Mouse (Mus musculus): ENCODE data around the gene Olfr746. TPM values are rescaled to one million over a fixed set of nuclear protein-coding genes. Genes with fewer than 3 reads are reported as not detected.

The Olfr746 gene
- not detected for polyA plus RNA-seq (2014; fragmentation: Illumina TruSeq; extraction: RNeasy Lipid Tissue Mini Kit (QIAGEN cat#74804); ENCODE audit: low read depth, low replicate concordance)

DNA sequence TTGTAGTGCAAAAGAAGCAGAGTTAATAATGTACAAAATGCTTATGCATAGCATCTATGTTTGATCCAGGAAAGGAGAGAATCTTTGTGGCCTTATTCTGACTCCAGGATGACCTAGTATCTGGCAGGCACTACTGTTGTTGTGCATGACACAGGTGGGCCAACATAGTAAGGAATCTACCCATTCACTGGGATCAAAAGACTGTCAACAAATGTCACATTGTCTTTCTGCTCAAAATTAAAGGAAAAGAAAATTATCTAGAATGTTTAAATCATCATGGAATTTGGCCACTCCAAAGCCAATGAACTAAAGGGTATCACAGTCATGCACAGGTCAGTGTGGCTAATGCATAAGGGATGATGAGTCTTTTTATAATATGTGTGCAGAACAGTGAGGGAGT is at the start of gene Olfr746:
Gene Olfr746 (plus strand): TSS at position 301 of the 400 bp plus-strand sequence.

DNA sequence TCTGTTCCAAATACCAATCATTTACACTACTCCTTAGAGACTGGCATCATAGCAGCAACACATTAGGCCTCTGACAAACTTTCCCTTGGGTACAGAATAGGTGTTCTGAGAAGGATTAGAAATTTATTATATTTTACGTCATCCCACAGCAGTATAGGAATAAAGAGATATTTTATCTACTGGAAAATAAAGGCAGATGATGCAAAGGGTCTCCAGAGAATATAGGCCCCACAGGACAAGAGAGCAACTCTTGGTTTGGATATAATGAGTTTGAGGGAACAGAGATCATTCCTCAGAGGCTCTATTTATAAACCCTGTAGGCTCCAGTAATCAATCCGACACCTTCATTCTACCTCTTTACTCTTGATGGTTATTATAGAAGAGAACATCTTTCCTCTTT is 32.3 kb upstream of the Olfr746 start, which contains the start of gene Olfr744:
Gene Olfr744 (plus strand): TSS at position 301 of the 400 bp plus-strand sequence.

GRCm38 (mm10) chr14:50639088-50639487 is 7.8 kb upstream of the Olfr746 start, which contains the start of gene Olfr745:
Olfr745 (plus strand) TSS chr14:50639388.

DNA sequence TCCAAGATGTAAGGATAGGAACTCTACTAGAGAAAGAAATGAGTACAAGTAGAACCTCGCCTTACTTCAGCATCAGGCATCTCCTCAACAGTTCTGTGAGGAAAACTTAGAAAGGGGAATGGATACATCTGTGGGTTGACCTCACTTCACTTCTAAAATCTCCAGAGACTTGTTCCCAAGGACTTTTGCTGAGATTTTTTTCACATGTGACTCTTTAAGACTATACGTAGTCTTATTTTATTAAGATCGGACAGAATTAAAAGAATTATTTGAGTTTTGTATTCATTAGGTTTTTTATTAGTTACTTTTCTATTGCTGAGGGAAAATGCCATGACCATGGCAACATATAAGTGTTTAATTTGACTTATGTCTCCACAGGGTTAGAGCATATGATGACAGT is 46.2 kb downstream of the Olfr746 start, which contains the start of gene Olfr747:
Gene Olfr747 (minus strand): TSS at position 101 of the 400 bp plus-strand sequence.

Other genes starting within 250 kb of the Olfr746 start
- not detected for gene Olfr738, start 239.5 kb upstream of the Olfr746 start, polyA plus RNA-seq (2014; fragmentation: Illumina TruSeq; extraction: RNeasy Lipid Tissue Mini Kit (QIAGEN cat#74804); ENCODE audit: low read depth, low replicate concordance)
- not detected for gene Olfr739, start 228.5 kb upstream of the Olfr746 start, polyA plus RNA-seq (2014; fragmentation: Illumina TruSeq; extraction: RNeasy Lipid Tissue Mini Kit (QIAGEN cat#74804); ENCODE audit: low read depth, low replicate concordance)
- not detected for gene Olfr740, start 201.5 kb upstream of the Olfr746 start, polyA plus RNA-seq (2014; fragmentation: Illumina TruSeq; extraction: RNeasy Lipid Tissue Mini Kit (QIAGEN cat#74804); ENCODE audit: low read depth, low replicate concordance)
- not detected for gene Olfr741, start 174.3 kb upstream of the Olfr746 start, polyA plus RNA-seq (2014; fragmentation: Illumina TruSeq; extraction: RNeasy Lipid Tissue Mini Kit (QIAGEN cat#74804); ENCODE audit: low read depth, low replicate concordance)
- gene Olfr742, start 143.5 kb upstream of the Olfr746 start, polyA plus RNA-seq (2014; fragmentation: Illumina TruSeq; extraction: RNeasy Lipid Tissue Mini Kit (QIAGEN cat#74804); ENCODE audit: low read depth, low replicate concordance): 0.08 TPM
- gene Olfr743, start 125.2 kb upstream of the Olfr746 start, polyA plus RNA-seq (2014; fragmentation: Illumina TruSeq; extraction: RNeasy Lipid Tissue Mini Kit (QIAGEN cat#74804); ENCODE audit: low read depth, low replicate concordance): 0.15 TPM
- gene Olfr744, start 32.2 kb upstream of the Olfr746 start, polyA plus RNA-seq (2014; fragmentation: Illumina TruSeq; extraction: RNeasy Lipid Tissue Mini Kit (QIAGEN cat#74804); ENCODE audit: low read depth, low replicate concordance): not detected
- not detected for gene Olfr745, start 7.7 kb upstream of the Olfr746 start, polyA plus RNA-seq (2014; fragmentation: Illumina TruSeq; extraction: RNeasy Lipid Tissue Mini Kit (QIAGEN cat#74804); ENCODE audit: low read depth, low replicate concordance)
- gene Olfr747, start 46.1 kb downstream of the Olfr746 start, polyA plus RNA-seq (2014; fragmentation: Illumina TruSeq; extraction: RNeasy Lipid Tissue Mini Kit (QIAGEN cat#74804); ENCODE audit: low read depth, low replicate concordance): not detected
- not detected for gene Olfr748, start 60.3 kb downstream of the Olfr746 start, polyA plus RNA-seq (2014; fragmentation: Illumina TruSeq; extraction: RNeasy Lipid Tissue Mini Kit (QIAGEN cat#74804); ENCODE audit: low read depth, low replicate concordance)
- not detected for gene Olfr749, start 98.0 kb downstream of the Olfr746 start, polyA plus RNA-seq (2014; fragmentation: Illumina TruSeq; extraction: RNeasy Lipid Tissue Mini Kit (QIAGEN cat#74804); ENCODE audit: low read depth, low replicate concordance)
- 7.6 TPM for gene Ttc5, start 138.4 kb downstream of the Olfr746 start, polyA plus RNA-seq (2014; fragmentation: Illumina TruSeq; extraction: RNeasy Lipid Tissue Mini Kit (QIAGEN cat#74804); ENCODE audit: low read depth, low replicate concordance)
- gene Ccnb1ip1, start 160.6 kb downstream of the Olfr746 start, polyA plus RNA-seq (2014; fragmentation: Illumina TruSeq; extraction: RNeasy Lipid Tissue Mini Kit (QIAGEN cat#74804); ENCODE audit: low read depth, low replicate concordance): 20.3 TPM
- 24.1 TPM for gene Parp2, start 160.8 kb downstream of the Olfr746 start, polyA plus RNA-seq (2014; fragmentation: Illumina TruSeq; extraction: RNeasy Lipid Tissue Mini Kit (QIAGEN cat#74804); ENCODE audit: low read depth, low replicate concordance)
- 2.8 TPM for gene Tep1, start 223.5 kb downstream of the Olfr746 start, polyA plus RNA-seq (2014; fragmentation: Illumina TruSeq; extraction: RNeasy Lipid Tissue Mini Kit (QIAGEN cat#74804); ENCODE audit: low read depth, low replicate concordance)